Mouse (Mus musculus): Measurements from ENCODE around the gene Adamtsl2. TPM values are rescaled to one million over a fixed set of nuclear protein-coding genes. Genes with fewer than 3 reads are reported as not detected.

Gene Adamtsl2
- total RNA-seq, 2 experiments from 2014 or later, result 4.5 to 10.1 TPM

DNA sequence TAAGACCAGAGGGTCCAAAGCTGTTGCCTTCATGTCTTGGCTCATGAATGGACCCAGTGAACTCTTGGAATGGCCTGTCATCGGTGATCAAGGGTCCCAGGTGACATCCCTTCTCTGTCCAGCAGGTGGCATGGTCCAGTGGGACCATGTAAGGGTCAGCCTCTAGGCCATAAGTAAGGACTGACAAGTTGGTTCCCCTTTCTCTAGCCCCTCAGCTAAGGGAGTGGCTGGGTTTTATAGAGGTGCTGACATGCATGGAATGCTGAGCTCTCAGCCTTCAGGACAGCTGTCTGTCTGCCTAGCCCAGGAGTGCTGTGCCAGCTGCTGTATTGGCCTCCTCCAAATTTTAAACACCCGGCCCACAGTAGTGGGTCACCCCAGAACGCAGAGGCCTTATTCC, 3.7 kb upstream of the Adamtsl2 start:
- DNase-seq, result peak; percentile 43 to 74

- DNase-seq, result peak; percentile 47 to 64
Measured at GRCm38 (mm10) chr2:27077655-27078244, 1.4 kb upstream of the Adamtsl2 start.

DNA sequence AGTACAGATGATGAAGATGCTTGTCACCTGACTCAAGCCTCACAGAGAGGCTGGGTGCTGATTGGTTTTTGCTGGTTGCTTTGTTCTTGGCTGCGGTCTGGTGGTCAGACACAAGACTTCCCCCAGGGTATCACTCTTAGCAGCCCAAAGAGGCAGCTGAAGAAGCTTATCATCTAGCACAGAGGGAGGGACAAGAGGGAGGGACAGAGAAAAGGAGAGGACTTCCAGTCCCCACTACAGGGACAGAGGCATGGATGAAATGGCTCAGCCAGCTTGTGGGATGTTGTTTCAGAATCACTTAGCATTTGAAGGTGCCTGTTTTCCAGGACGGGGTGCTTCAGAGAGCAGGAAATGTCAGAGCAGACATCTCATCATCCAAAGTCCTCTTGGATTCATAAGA, 867 bp upstream of the Adamtsl2 start:
- DNase-seq, result peak; percentile 60

DNA sequence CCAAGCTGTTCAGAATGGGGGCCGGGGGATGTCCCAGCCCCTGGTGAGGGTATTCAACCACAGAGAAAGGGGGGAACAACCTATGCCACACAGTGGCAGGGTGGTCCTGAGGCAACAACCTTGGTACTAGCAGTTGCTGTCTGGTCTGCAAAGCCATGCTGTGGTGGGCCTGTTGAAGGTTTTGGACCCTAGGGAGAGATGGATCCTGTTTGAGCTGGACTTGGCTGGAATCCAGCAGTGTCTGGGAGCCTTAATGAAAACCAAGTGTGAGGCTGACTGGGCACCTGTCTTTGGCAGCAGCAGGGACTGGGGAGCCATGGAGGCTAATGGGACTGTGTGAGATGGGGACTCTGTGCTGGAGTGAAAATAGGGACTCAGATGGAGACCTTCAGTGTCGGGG, 470 bp downstream of the Adamtsl2 start:
- peak; percentile 34 to 58 for DNase-seq

- peak in 1 of 2 experiments; percentile 59 for DNase-seq
Measured at GRCm38 (mm10) chr2:27083761-27084475, 4.7 kb downstream of the Adamtsl2 start.

- DNase-seq, result no peak
Measured at GRCm38 (mm10) chr2:27084963-27085362, 5.8 kb downstream of the Adamtsl2 start.

DNA sequence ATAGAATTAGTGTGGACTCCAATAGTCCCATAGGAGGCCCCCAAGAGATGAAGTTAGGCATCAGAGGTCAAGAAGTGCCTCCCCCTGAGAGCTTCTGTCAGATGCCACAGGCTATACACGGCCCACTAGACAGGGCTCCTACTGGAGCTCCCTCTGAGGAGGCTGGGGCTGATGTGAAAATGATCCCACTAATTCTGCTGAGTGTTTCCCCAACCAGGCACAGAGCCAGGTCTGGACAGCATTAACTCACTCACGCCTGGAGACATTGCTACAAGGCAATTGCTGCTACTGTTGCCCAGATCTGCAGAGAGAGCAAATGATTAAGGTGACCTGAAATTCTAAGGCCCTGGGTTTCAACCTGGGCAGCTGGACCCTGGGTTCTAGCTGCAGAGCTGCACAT, 6.6 kb downstream of the Adamtsl2 start:
- DNase-seq, result no peak

DNA sequence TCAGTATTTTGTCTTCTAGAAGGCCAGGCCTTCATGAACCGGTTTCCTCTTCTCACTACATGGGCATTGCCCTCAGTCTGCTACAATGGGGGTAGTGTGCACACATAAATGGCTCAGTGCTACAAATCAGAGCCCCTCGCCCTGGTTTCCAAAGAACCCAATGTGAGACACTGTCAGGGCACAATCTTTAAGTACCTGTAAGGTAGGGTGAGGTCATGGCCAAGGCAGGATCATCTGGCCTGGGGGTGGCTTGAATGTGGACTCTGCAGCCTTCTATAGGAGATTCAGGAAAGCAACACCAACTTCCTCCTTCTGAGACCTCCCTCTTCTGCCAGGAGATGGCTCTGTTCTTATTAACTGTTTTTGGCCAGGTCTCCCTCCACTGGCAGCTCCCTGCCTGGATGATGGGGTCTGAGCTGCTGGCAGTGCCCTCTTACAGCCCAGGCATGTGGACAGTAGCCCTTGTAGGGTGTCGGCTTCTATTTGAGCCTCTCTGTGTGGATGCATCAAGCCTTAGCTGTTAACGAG, 7.4 kb downstream of the Adamtsl2 start:
- no peak for DNase-seq

- no peak for DNase-seq
Measured at GRCm38 (mm10) chr2:27087581-27087980, 8.4 kb downstream of the Adamtsl2 start.

DNA sequence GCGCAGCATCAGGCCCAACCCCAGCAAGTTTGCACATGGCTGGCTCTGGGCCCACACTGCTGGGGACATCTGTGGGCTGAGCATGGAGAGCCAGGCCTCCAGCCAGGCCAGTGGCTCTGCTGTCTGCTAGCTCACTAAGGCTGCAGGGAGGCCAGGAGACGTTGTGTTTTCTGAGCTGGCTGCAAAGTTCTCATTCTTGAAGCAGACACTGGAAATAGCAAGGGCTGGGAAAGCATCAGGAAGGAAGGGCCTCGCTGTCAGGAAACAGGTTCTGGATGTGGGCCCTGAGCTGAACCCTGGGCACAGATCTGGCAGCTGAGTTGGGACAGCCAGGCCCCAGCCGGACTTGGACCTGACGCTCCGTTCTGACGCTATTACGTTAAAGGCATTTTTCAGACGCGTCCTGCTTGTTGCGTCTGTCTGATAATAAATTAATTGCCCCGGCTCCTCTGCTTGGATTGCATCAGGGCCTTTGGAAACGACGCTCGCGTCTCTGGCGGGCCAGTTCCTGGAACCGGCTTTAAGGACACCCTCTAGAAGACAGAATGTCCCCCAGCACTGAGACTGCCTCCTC, 9.0 kb downstream of the Adamtsl2 start:
- DNase-seq, result peak; percentile 86 to 91

GRCm38 (mm10) chr2:27088700-27089099, 9.5 kb downstream of the Adamtsl2 start:
- DNase-seq, result peak in 1 of 2 experiments; percentile 42

DNA sequence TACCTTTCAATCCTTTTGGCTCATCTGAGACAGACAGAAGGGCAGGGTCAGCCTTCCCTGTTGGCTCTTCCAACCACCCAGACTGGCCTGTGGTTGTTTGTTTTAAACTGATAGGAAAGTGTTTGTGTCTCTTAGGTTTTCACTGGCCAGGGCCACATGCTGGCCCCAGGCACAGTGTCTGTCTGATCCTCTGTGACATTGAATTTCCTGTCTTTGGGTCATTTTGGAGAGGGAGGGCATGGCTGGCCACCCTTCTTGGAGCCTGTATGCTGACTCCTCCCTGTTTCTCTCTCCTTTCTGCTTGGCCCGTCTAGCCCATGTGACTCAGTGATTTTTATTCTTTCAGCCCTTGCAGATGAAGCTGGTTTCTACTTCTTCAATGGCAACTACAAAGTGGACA, 10.1 kb downstream of the Adamtsl2 start:
- DNase-seq, result peak in 1 of 2 experiments; percentile 54

DNA sequence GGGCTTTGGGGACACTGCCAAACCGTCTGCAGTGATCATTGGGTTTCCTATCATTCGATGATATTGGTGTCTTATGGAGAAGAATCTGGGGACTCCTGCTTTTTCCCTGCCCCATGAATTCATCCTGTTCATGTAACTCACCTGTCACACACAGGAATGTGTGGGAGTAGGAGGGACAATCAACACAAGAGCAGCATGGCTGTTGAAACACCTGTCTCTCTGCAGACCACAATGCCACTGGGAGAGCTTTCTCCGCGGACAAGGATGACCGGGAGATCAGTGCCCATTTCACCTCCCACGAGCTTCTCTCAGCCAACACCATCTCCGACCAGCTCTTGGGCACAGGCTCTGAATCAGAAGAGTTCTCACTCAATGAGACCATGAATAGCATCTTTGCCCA, 16.0 kb downstream of the Adamtsl2 start:
- no peak for DNase-seq

GRCm38 (mm10) chr2:27096341-27096981, 17.3 kb downstream of the Adamtsl2 start:
- DNase-seq, result peak; percentile 25 to 42

- peak; percentile 36 to 50 for DNase-seq
Measured at GRCm38 (mm10) chr2:27097241-27097656, 18.1 kb downstream of the Adamtsl2 start.

DNA sequence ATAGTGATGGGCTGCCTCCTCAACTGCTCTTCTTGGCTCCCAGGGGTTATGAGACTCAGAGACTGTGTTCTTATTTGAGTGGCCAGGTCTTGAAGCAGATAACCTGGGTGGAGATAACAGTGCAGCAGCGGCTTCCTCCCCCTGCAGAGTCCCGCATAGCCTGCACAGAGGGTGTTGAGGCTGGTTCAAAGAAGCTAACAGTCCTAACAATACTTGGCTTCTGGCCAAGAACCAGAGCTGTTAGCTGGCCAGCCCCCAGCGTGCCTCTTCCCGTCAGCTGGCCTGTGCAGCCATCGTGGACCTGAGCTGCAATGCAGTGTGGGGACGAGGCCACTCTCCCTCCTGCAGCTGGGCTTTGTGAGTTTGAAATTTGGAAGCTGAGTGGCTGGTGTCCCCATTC, 18.6 kb downstream of the Adamtsl2 start:
- peak; percentile 68 to 75 for DNase-seq

GRCm38 (mm10) chr2:27103554-27103953, 24.4 kb downstream of the Adamtsl2 start:
- DNase-seq, result no peak

DNA sequence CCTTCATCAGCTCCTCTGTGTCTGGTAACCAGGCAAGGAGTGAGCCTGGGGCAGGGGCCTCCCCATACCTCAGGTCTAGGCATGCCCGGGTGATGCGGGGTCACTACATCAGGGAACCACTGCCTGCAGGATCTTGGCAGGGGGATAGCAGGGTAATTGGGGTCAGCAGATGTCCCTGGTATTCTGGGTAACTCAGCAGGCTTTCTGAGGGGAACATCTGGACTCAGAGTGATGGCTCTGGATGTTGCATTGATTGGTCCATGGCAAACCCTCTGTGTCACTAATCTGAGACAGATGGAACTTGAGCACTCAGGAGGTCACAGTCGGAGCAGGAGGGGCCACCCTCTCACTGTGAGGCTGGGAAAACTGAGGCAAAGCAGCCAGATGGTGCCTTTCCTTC, 27.6 kb downstream of the Adamtsl2 start:
- no peak for DNase-seq

DNA sequence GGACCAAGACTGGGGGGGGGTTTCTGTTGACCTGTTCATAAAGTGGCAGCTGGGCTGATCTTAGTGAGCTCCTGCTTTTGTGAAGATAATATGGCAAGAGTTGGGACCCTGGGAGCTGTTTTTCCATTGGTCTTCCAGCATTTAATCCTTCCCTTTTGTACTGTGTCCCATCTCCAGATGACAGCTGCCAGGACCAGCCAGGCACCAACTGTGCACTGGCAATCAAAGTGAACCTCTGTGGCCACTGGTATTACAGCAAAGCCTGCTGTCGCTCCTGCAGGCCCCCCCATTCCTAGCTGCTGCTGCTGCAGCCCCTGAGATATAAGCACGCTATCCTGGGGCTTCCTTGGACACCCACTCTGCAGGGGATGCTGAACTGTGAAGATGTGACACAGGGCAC, 29.0 kb downstream of the Adamtsl2 start:
- no peak for DNase-seq

- no peak for DNase-seq
Measured at GRCm38 (mm10) chr2:27109052-27109451, 29.9 kb downstream of the Adamtsl2 start.

DNA sequence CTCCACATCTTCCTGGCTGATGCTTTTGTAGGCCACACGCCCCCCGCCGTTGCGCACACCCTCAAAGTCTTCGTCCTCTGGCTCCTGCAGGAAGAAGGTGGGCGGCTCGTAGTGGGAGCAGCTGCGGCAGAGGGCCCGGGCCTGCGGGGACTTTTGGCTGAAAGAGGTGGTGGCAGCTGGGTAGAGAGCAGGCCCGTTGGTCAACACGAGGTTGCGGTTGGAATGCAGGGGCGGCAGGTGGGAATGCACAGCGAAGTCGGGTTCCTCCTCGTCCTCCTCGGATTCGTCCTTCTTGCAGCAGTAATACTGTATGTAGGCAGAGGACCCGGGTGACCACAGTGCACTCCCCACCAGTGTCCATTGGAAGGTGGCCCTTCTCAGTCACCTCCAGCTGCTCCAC, 33.4 kb downstream of the Adamtsl2 start:
- no peak for DNase-seq

DNA sequence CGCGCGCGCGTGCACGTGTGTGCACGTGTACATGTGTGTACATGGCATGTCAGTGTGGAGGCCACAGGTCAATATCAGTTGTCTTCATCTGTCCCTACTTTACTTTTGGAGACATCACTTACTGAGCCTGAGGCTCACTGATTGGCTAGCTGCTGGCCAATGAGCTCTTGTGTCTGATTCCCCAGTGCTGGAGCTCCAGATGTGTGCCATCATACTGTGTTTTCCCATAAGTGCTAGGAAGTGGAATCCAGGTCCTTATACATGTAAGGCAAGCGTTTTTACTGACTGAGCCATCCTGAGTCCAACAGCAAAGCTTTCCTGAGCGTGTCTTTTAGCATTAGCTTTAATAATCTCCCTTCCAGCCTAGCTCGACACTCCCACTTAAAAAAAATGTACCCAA, 35.0 kb downstream of the Adamtsl2 start:
- DNase-seq, result no peak

- DNase-seq, result no peak
Measured at GRCm38 (mm10) chr2:27118452-27118851, 39.3 kb downstream of the Adamtsl2 start.
